In genomic region chr5:135550910-135551309, GRCm38 (mm10) we compare ENCODE assay signal across 9 mouse cellular contexts. TPM values are rescaled to one million over a fixed set of nuclear protein-coding genes. Genes with fewer than 3 reads are reported as not detected.
DNase-seq lines count a peak whose midpoint lies in the region; ATAC-seq and TF ChIP-seq lines count a peak whose summit lies in the region.
"Had no signal": no experiment of that assay in that cellular context is flagged by ENCODE, and none has a peak within 500 bp of the region (broad histone marks: within the 10 kb centered on the region; RNA-seq: fewer than 3 reads in every experiment).

No protein-coding gene starts in this region.

- DNase-seq in kidney, postnatal 36 days: peak; percentile 54 to 55
- DNase-seq in kidney, adult 11 months: no peak
- peak; percentile 43 to 49 for DNase-seq in B cell, adult 2 months
- DNase-seq in testis, postnatal 10 days (ENCODE audit: low spot score): no peak
- DNase-seq in cerebellum, adult 11 months: no peak

- no peaks in the 10 kb centered on the region for H3K36me3 ChIP-seq in E14TG2a.4 (ENCODE audit: insufficient read depth, low read length)
- H3K36me3 ChIP-seq: midbrain, embryonic 12.5 days had no signal

- no peak overlapping the region for H3K4me3 ChIP-seq in E14TG2a.4 (replicated peaks; ENCODE audit: low read length)
- H3K4me3 ChIP-seq: midbrain, embryonic 12.5 days had no signal

- peaks cover 35% of the 10 kb centered on the region for H3K27me3 ChIP-seq in E14TG2a.4 (ENCODE audit: insufficient read depth, low read length)

- peak; percentile 67 for ATAC-seq in granulocyte monocyte progenitor cell, adult 5-6 weeks (replicated peaks; ENCODE audit: poor library complexity, severe bottlenecking)

- TF ChIP-seq CTCF in E14TG2a.4 (conservative IDR thresholded peaks at IDR 0.05; ENCODE audit: low read length): peak; percentile 28

- H3K9me3 ChIP-seq in E14TG2a.4 (ENCODE audit: low read length): no peaks in the 10 kb centered on the region
- H3K9me3 ChIP-seq: midbrain, embryonic 12.5 days had no signal

- H3K4me1 ChIP-seq in E14TG2a.4 (replicated peaks; ENCODE audit: low read depth, low read length): peaks cover 2% of the 10 kb centered on the region
- H3K4me1 ChIP-seq: midbrain, embryonic 12.5 days had no signal

RNA-seq across cellular contexts. Expression of gene Hip1, which starts 6.0 kb away (rescaled TPM):
- total RNA-seq in granulocyte monocyte progenitor cell, adult 5-6 weeks (2014; fragmentation: Nextera tagmentation): 21.2 and 21.4 TPM in 2 replicates
- total RNA-seq in granulocyte monocyte progenitor cell, adult 5-6 weeks (2017): 8.7 and 11.4 TPM in 2 replicates

RNA-seq across cellular contexts. Expression of gene Ccl26, which starts 12.5 kb away (rescaled TPM):
- not detected in 2 replicates for total RNA-seq in granulocyte monocyte progenitor cell, adult 5-6 weeks (2014; fragmentation: Nextera tagmentation)
- total RNA-seq in granulocyte monocyte progenitor cell, adult 5-6 weeks (2017): not detected in 2 replicates
- total RNA-seq: layer of hippocampus, adult 18-20 months had no signal

RNA-seq across cellular contexts. Expression of gene Ccl24, which starts 21.9 kb away (rescaled TPM):
- 2.3 and 3.9 TPM in 2 replicates for total RNA-seq in granulocyte monocyte progenitor cell, adult 5-6 weeks (2014; fragmentation: Nextera tagmentation)
- total RNA-seq in granulocyte monocyte progenitor cell, adult 5-6 weeks (2017): 1.4 TPM in 1 of 2 replicates, not detected in the other

Comparison
In these comparisons a context has a peak if more than half of its experiments do, and no peak if none do; other contexts are left out.
1. DNase-seq: peak in kidney, postnatal 36 days (2 of 2) and B cell, adult 2 months (2 of 2); none in kidney, adult 11 months (single experiment), testis, postnatal 10 days (single experiment) and cerebellum, adult 11 months (single experiment).